Mouse (Mus musculus) T-helper 17 cell (primary cell): ENCODE measurements at regions not wholly inside any gene's neighbourhood (a gene's known extent, or its start where the extent isn't known, plus 50 kb on each side); places are given as distances from the start of the nearest gene placed in this dataset.

Experiments
- in situ Hi-C, 2 experiments: fragments of 300-600 bp; cut with MboI, MseI; formaldehyde crosslinking; loops; 1 replicate in 1 of 2; 2 replicates in 1 of 2; pipeline ENCODE4 v1.15.1; 2025; ENCODE audit warnings: high pct_unique_total_duplicates in 2 of 2

DNA sequence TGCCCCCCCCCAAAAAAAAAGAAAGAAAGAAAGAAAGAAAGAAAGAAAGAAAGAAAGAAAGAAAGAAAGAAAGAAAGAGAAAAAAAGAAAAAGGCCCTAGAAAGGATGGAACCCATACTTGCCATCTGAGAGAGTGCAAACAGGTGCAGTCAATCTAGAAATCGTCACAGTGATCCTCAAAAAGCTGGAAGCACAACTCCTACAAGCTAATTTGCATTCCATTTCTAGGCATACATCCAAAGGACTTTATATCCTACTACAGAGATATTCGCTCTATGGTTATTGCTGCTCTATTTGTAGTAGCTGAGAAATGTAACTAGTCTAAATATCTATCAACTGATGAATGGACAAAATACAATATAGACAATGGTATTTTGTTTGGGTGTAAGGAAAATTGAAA lies 410.2 kb upstream of the Ctnnd2 start:
- in situ Hi-C loops: loop anchor here in 1 of 2 experiments (10.0 kb wide), 1 partner anchor 287 kb away; no protein-coding TSS in a partner anchor

DNA sequence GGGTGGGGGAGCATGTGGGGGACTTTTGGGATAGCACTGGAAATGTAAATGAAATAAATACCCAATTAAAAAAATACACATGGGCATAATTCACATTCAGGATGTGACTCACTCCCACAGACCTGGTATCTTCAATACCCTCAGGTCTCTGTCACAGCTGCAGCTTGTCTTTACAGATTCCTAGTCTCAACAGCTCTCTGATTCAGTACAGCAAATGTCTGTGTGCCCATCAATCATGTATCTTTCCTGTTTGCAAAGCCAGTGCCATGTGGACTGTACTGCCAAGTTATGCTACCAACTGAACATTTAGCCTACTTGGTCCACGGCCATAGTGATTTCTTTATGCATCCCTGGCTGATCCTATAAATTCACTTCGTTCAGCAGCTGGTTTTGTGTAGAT lies 396.0 kb upstream of the Ctnnd2 start:
- in situ Hi-C loops: no loop called here

DNA sequence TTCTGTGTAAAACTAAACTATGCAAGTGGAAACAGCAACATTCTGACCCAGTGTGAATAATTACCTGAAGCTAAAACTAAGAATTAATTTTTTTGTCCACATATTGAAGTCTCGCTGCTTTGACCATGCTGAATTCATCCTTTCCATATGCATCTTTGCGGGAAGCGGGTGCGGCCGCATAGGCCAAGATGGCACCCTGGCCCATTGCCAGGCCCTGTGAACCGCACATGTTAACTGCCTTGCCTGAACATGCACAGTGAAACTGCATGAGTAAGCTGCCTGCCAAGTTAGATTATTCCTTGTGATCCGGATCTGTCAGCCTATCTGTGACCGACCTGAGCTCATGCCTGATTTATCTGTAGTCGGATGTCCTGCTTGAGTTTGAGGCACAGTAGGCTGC lies 373.8 kb upstream of the Ctnnd2 start:
- in situ Hi-C loops: no loop called here

DNA sequence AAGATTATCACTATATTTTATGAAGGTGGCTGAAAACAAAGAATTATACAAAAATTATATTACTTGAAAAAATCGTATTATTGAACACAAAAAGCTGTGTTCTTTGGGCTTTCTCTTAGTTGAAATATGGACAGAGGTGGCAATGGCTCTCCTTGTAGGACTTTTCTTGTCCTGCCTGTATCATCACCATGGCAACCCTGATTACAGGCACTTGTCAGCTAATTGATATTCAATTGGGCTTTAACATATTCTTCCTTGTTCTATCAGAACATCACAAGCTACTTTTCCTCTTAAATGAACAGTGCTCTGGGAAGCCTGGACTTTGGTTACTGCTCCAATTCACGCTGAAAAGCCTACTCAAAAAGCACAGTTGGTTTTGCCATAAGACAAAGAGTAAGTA lies 349.1 kb upstream of the Ctnnd2 start:
- in situ Hi-C loops: no loop called here

DNA sequence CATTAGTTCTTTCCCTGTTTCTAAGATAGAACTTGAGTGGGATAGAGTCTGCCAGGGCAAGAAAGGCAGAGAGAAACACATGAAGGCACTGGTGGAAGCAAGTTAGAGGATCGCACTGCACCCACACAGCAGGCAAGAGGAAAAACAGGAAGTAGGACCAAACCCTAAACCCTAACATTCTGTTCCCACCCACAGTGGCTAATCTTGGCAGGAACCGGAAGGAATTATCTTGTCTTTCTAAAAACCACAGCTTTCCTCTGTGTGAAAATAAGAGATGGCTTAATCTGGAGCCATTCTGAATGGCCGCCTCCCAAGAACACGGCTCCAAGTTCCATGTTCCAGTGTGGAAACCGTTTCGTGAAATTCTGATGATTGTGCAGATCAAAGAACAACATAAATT lies 348.2 kb upstream of the Ctnnd2 start:
- in situ Hi-C loops: no loop called here

- in situ Hi-C loops: no loop called here
These were observed 344.3 kb upstream of the Ctnnd2 start for GRCm38 (mm10) chr15:29828135-29828534.

GRCm38 (mm10) chr15:29828570-29828969 lies 343.8 kb upstream of the Ctnnd2 start:
- in situ Hi-C loops: no loop called here
